8 mouse cellular contexts compared by ENCODE assay signal in genomic region chr13:98588951-98589501, GRCm38 (mm10). TPM values are rescaled to one million over a fixed set of nuclear protein-coding genes. Genes with fewer than 3 reads are reported as not detected.
A peak's percentile ranks its signal among the peaks of the same experiment; 100 is the strongest.
DNase-seq lines count a peak whose midpoint lies in the region; ATAC-seq lines count a peak whose summit lies in the region.

No protein-coding gene starts in this region.

- 0 out of 2 replicates have a peak, but pooled peaks cover 4% of the 10 kb centered on the region for H3K27me3 ChIP-seq in intestine, embryonic 15.5 days (replicated peaks)
- peaks cover 100% of the 10 kb centered on the region for H3K27me3 ChIP-seq in midbrain, embryonic 10.5 days (ENCODE audit: low read depth, poor library complexity, severe bottlenecking)

- peaks cover 26% of the 10 kb centered on the region for H3K4me1 ChIP-seq in intestine, embryonic 15.5 days (replicated peaks)
- H3K4me1 ChIP-seq in midbrain, embryonic 10.5 days = peaks cover 44% of the 10 kb centered on the region

- H3K27ac ChIP-seq in intestine, embryonic 15.5 days = peak overlapping the region; percentile 51; the same call in 1 of the 2 replicates
- peak overlapping the region; percentile 80 for H3K27ac ChIP-seq in midbrain, embryonic 10.5 days (replicated peaks)

- WGBS in intestine, embryonic 15.5 days = 2% methylated on average over 35 of the region's 35 CpGs
- 1% methylated on average over 35 of the region's 35 CpGs for WGBS in midbrain, embryonic 10.5 days

- H3K9me3 ChIP-seq in intestine, embryonic 15.5 days = no peaks in the 10 kb centered on the region
- no peaks in the 10 kb centered on the region for H3K9me3 ChIP-seq in midbrain, embryonic 10.5 days (replicated peaks)

- H3K4me3 ChIP-seq in intestine, embryonic 15.5 days (replicated peaks) = peak overlapping the region; percentile 53
- peak overlapping the region; percentile 60 for H3K4me3 ChIP-seq in midbrain, embryonic 10.5 days

- intact Hi-C loops in left cerebral cortex, postnatal 4 days (cut with DNase I) = loop anchor here (5.0 kb wide), 1 partner anchor 237 kb away; the partner anchor contains the start of gene Foxd1

- H3K4me2 ChIP-seq in intestine, embryonic 15.5 days (replicated peaks) = peak overlapping the region; percentile 89

- H3K36me3 ChIP-seq in intestine, embryonic 15.5 days = no peaks in the 10 kb centered on the region
- no peaks in the 10 kb centered on the region for H3K36me3 ChIP-seq in midbrain, embryonic 10.5 days

- peak overlapping the region; percentile 62 for H3K9ac ChIP-seq in intestine, embryonic 15.5 days

- ATAC-seq in intestine, embryonic 15.5 days = peak; percentile 86

- DNase-seq in adrenal gland, postnatal 10 days = peak; percentile 87
- DNase-seq in embryo, embryonic 11 days = peak; percentile 92
- peak; percentile 67 to 83 for DNase-seq in gastrocnemius, postnatal 4 days (ENCODE audit: low spot score in 2 of 2)
- peak; percentile 88 for DNase-seq in left cerebral cortex, postnatal 4 days
- DNase-seq in midbrain, embryonic 10.5 days (ENCODE audit: low spot score) = peak; percentile 93
- DNase-seq in right cerebral cortex, postnatal 36 days (ENCODE audit: low spot score in 2 of 2) = peak; percentile 39 to 53
- peak; percentile 64 to 70 for DNase-seq in urinary bladder, postnatal 36 days (ENCODE audit: low spot score in 2 of 2)

RNA-seq across cellular contexts. Expression of gene Tmem174, which starts 48.2 kb away (rescaled TPM):
- not detected for total RNA-seq in adrenal gland, postnatal 10 days (2021)
- not detected for total RNA-seq in gastrocnemius, postnatal 4 days (2021)
- 0.06 and 0.09 TPM in 2 replicates for polyA plus RNA-seq in intestine, embryonic 15.5 days (2015; fragmentation: Nextera tagmentation; extraction: Ambion mirVana)
- total RNA-seq in left cerebral cortex, postnatal 4 days (2021) = not detected
- 0.05 TPM in 1 of 2 replicates, not detected in the other for polyA plus RNA-seq in midbrain, embryonic 10.5 days (2016; fragmentation: Nextera tagmentation; extraction: Ambion mirVana)

Comparison
In these comparisons a context has a peak if more than half of its experiments do, and no peak if none do; other contexts are left out.
1. Peak in every context shown above with its lines: DNase-seq, ATAC-seq, H3K4me3 ChIP-seq and H3K27ac ChIP-seq.